Mouse (Mus musculus): Measurements from ENCODE around the gene Dkk2. TPM values are rescaled to one million over a fixed set of nuclear protein-coding genes. Genes with fewer than 3 reads are reported as not detected.

Dkk2 gene
- polyA plus RNA-seq, 1 experiment from 2014 or later: 0.01 TPM

DNA sequence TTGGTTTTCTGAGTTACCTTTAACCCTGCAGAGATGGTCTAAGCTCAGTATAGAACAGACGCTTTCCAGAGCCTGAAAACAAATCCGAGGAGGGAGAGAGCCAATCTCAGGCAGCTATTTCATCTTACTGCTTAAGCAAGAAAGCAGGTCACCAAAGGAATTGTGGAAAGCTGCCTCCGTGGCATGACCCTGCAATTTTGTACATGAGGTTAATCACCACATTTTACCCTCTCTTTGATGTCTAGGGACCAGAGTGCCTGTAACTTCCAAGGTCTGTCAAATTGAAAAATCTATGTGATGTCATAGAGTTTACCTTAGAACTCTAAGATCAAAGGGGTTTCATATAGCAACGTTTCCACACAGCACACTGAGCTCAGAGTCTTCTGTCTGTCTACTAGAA lies 37.5 kb downstream of the Dkk2 start:
- no peak for TF ChIP-seq CTCF (IDR thresholded peaks at IDR 0.05)
- in situ Hi-C loops (cut with MboI; ENCODE audit: low pct_unique_long_range_greater_than_20kb): no loop called here
- ChIA-PET CTCF (interaction anchor here (1.0 to 1.4 kb wide), 2 partner anchors 8 kb away, joined by 3 read pairs; no protein-coding TSS in a partner anchor), POLR2A (no interaction called here)
- no peak for DNase-seq (ENCODE audit: low read depth, low spot score)
- ATAC-seq: no peak
- H3K27me3 ChIP-seq: peaks cover 4% of the 10 kb centered on the region

DNA sequence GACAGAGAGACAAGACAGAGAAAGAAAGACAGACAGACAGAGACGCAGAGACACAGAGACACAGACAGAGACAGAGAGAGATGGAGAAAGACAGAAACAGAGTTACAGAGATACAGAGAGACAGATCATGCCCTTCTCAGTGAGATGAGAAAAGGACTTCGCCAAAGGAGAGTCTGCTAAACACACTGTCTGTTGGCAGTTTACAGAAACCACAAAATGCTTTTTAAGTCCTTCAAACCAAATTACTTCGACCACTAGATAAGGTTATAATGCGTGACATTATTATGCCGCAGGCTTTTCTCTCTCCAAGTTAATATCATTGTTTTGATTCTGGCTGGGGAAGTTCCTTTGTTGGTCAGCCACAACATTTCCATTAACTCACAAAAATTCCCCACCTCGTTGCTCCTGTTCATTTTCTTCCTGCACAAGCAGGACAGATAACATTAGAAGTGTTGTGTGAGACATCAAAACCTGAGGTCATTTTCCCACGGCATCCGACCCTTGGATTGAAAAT lies 40.2 kb downstream of the Dkk2 start:
- H3K27me3 ChIP-seq: peaks cover 4% of the 10 kb centered on the region
- in situ Hi-C loops (cut with MboI; ENCODE audit: low pct_unique_long_range_greater_than_20kb): no loop called here
- DNase-seq (ENCODE audit: low read depth, low spot score): peak; percentile 99
- TF ChIP-seq CTCF (IDR thresholded peaks at IDR 0.05): no peak
- CTCF ChIA-PET: interaction anchor here (1.1 to 1.9 kb wide), 3 partner anchors 14 to 149 kb away, joined by 3 to 5 read pairs (median 3); no protein-coding TSS in a partner anchor
- peak; percentile 91 for ATAC-seq
- POLR2A ChIA-PET: no interaction called here

- CTCF ChIA-PET: interaction anchor here (1.4 to 2.5 kb wide), 2 partner anchors 15 to 18 kb away, joined by 4 to 7 read pairs; no protein-coding TSS in a partner anchor
- POLR2A ChIA-PET: interaction anchor here (0.6 kb wide), 1 partner anchor 70 kb away, joined by 3 read pairs; no protein-coding TSS in a partner anchor
- no peak for TF ChIP-seq CTCF (IDR thresholded peaks at IDR 0.05)
- DNase-seq (ENCODE audit: low read depth, low spot score) (no peak), ATAC-seq (no peak)
- H3K27me3 ChIP-seq: no peaks in the 10 kb centered on the region
- in situ Hi-C loops (cut with MboI; ENCODE audit: low pct_unique_long_range_greater_than_20kb): no loop called here
Observed at GRCm38 (mm10) chr3:132129730-132130274, 44.7 kb downstream of the Dkk2 start.

DNA sequence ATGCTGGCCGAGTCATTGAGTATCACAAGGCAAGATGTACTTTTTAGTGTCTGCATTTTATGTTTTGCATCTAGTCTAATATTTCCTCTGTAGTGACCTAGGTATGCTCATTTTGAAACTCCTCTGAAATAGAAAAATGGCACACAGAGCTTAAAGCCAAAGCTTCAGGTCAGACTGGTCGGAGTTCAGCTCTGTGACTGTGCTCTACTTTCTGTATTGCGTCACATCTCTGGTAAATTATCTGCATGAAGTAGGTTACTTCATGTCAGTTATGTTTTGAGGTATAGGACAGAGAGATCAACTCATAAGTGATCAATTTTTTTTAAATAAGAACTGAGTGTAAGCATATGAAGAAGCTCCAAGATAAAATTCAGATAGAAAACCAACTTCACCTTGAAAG lies 45.7 kb downstream of the Dkk2 start:
- no peak for TF ChIP-seq CTCF (IDR thresholded peaks at IDR 0.05)
- ATAC-seq (no peak), DNase-seq (ENCODE audit: low read depth, low spot score) (no peak)
- ChIA-PET POLR2A (no interaction called here), CTCF (interaction anchor here (1.0 to 2.5 kb wide), 2 partner anchors 8 to 16 kb away, joined by 3 to 7 read pairs; no protein-coding TSS in a partner anchor)
- H3K27me3 ChIP-seq: no peaks in the 10 kb centered on the region
- in situ Hi-C loops (cut with MboI; ENCODE audit: low pct_unique_long_range_greater_than_20kb): no loop called here

DNA sequence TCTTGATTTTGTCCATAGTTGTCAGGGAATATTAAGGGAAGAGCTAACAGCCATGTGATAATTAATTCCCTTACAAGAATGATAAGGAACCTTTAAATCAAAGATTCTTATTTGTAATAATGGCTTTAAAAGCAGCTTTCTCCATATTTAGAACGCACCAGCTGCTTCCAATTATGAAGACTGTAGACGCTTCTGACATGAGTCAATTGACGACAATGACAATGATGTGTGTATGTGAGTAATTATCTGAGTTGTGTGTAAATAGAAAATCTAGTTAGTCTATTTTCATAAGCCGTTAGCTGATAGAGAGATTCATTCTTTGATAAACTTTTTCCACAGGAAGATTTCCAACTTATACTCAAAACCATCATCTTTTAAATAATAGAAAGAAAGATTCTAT lies 46.8 kb downstream of the Dkk2 start:
- ChIA-PET CTCF (interaction anchor here (0.7 to 2.5 kb wide), 2 partner anchors 18 to 156 kb away, joined by 3 to 7 read pairs; no protein-coding TSS in a partner anchor), POLR2A (no interaction called here)
- no peak for TF ChIP-seq CTCF (IDR thresholded peaks at IDR 0.05)
- H3K27me3 ChIP-seq: no peaks in the 10 kb centered on the region
- no peak for DNase-seq (ENCODE audit: low read depth, low spot score)
- ATAC-seq: no peak
- in situ Hi-C loops (cut with MboI; ENCODE audit: low pct_unique_long_range_greater_than_20kb): no loop called here

DNA sequence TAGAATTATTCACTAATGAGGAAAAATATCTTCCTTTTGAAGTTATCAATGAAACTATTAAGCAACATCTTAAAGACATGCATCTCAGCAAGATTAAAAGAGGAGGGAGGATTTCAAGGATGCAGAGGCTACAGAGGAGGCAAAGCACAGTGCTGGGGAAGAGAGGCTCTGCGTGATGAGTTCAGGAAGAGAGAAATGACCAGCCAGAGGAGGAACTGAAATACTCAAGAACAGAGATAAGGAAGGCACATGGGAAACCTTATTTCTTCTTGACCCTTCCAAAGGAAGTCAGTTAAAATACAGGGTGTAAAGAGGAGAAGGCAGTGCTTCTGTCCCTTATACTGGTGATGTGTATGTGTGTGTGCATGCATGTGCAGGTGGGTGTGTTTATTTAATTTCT lies 49.4 kb downstream of the Dkk2 start:
- in situ Hi-C loops (cut with MboI; ENCODE audit: low pct_unique_long_range_greater_than_20kb): no loop called here
- ChIA-PET POLR2A (no interaction called here), CTCF (no interaction called here)
- DNase-seq (ENCODE audit: low read depth, low spot score) (no peak), ATAC-seq (no peak)
- no peak for TF ChIP-seq CTCF (IDR thresholded peaks at IDR 0.05)
- no peaks in the 10 kb centered on the region for H3K27me3 ChIP-seq

- ATAC-seq (no peak), DNase-seq (ENCODE audit: low read depth, low spot score) (no peak)
- ChIA-PET POLR2A (no interaction called here), CTCF (interaction anchor here (1.5 kb wide), 1 partner anchor 22 kb away, joined by 3 read pairs; no protein-coding TSS in a partner anchor)
- no peaks in the 10 kb centered on the region for H3K27me3 ChIP-seq
- in situ Hi-C loops (cut with MboI; ENCODE audit: low pct_unique_long_range_greater_than_20kb): no loop called here
- TF ChIP-seq CTCF (IDR thresholded peaks at IDR 0.05): no peak
Observed at GRCm38 (mm10) chr3:132137802-132138378, 52.8 kb downstream of the Dkk2 start.

- TF ChIP-seq CTCF (IDR thresholded peaks at IDR 0.05): no peak
- peaks cover 10% of the 10 kb centered on the region for H3K27me3 ChIP-seq
- ChIA-PET CTCF (no interaction called here), POLR2A (no interaction called here)
- DNase-seq (ENCODE audit: low read depth, low spot score): no peak
- in situ Hi-C loops (cut with MboI; ENCODE audit: low pct_unique_long_range_greater_than_20kb): no loop called here
- ATAC-seq: no peak
Observed at GRCm38 (mm10) chr3:132141031-132141430, 55.9 kb downstream of the Dkk2 start.

DNA sequence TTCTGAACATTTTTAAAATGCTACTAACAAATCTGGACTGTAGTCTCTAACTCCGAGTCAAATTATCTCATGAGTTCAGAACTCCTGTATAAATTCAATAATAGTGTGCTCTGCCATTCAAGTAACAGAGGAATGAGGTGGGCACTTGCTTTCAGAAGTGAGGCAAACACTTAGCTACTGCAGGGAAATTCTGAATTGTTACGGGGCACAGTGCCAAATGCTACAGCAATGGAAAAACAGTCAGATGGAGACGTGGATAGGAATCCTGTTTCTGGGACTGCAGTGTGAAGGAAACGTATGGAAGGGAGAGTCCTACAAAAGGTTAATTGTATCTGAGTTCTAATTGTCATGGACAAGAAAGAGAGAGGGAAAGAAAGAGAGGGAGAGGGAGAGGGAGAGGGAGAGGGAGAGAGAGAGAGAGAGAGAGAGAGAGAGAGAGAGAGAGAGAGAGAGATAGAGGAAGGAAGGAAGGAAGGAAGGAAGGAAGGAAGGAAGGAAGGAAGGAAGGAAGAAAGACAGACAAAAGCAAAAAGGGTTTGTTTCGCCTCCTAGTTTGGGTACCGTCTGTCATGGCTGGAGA lies 64.4 kb downstream of the Dkk2 start:
- ChIA-PET POLR2A (no interaction called here), CTCF (interaction anchor here (1.5 kb wide), 1 partner anchor 10 kb away, joined by 4 read pairs; no protein-coding TSS in a partner anchor)
- TF ChIP-seq CTCF (IDR thresholded peaks at IDR 0.05): no peak
- no peak for DNase-seq (ENCODE audit: low read depth, low spot score)
- H3K27me3 ChIP-seq: peaks cover 24% of the 10 kb centered on the region
- in situ Hi-C loops (cut with MboI; ENCODE audit: low pct_unique_long_range_greater_than_20kb): no loop called here
- ATAC-seq: peak; percentile 95

DNA sequence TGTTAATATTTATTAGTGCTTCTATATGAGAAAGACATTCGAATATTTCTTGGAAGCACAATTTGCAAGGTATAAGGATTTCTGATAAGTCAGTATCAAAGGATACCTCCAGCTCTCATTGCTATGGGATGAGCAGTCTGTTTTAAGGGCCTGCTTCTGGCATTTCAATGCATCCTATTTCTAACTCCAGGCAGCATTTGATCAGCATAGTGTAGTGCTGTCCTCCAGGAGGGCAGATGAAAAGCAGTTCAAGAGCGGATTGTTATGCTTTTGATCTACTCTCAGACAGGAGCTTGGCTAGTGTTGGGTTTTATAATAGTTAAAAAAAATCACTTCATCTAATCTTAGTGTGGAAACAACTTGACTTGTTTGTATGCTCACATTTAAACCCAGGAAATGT lies 73.7 kb downstream of the Dkk2 start:
- ChIA-PET CTCF (interaction anchor here (1.1 to 1.2 kb wide), 2 partner anchors 21 to 24 kb away, joined by 3 read pairs; no protein-coding TSS in a partner anchor), POLR2A (no interaction called here)
- in situ Hi-C loops (cut with MboI; ENCODE audit: low pct_unique_long_range_greater_than_20kb): no loop called here
- no peak for DNase-seq (ENCODE audit: low read depth, low spot score)
- ATAC-seq: no peak
- peaks cover 3% of the 10 kb centered on the region for H3K27me3 ChIP-seq
- no peak for TF ChIP-seq CTCF (IDR thresholded peaks at IDR 0.05)

GRCm38 (mm10) chr3:132168911-132169310 lies 83.8 kb downstream of the Dkk2 start:
- TF ChIP-seq CTCF (IDR thresholded peaks at IDR 0.05): no peak
- H3K27me3 ChIP-seq: no peaks in the 10 kb centered on the region
- ChIA-PET POLR2A (no interaction called here), CTCF (interaction anchor here (0.9 kb wide), 1 partner anchor 10 kb away, joined by 3 read pairs; no protein-coding TSS in a partner anchor)
- DNase-seq (ENCODE audit: low read depth, low spot score) (no peak), ATAC-seq (no peak)
- in situ Hi-C loops (cut with MboI; ENCODE audit: low pct_unique_long_range_greater_than_20kb): no loop called here
